Mouse (Mus musculus) lung, embryonic 16.5 days (tissue): ENCODE measurements around the gene Samd4b. TPM values are rescaled to one million over a fixed set of nuclear protein-coding genes. Genes with fewer than 3 reads are reported as not detected.

Experiments used
- ATAC-seq: fragments of 200-750 bp; cut with Nextera tagmentation; 2 replicates; pipeline ENCODE4 v1.8.0; 2017; ENCODE audit warnings: low read depth, mild to moderate bottlenecking, moderate library complexity
- H3K27ac ChIP-seq: fragments of 300-500 bp; sonication (generic); 2 replicates; pipeline ENCODE4 v1.5.1; 2014; ENCODE audit warnings: mild to moderate bottlenecking, control low read depth, low read length
- H3K27me3 ChIP-seq: fragments of 300-500 bp; sonication (generic); 2 replicates; pipeline ENCODE4 v1.6.1; 2014; ENCODE audit warnings: low read depth, low read length, mixed read lengths; ENCODE audit not compliant: control insufficient read depth, insufficient read depth
- H3K36me3 ChIP-seq: fragments of 300-500 bp; sonication (generic); 2 replicates; pipeline ENCODE4 v1.6.1; 2014; ENCODE audit warnings: low read length; ENCODE audit not compliant: control insufficient read depth, insufficient read depth
- H3K4me1 ChIP-seq: fragments of 300-500 bp; sonication (generic); replicated peaks from 2 replicates; pipeline ENCODE4 v1.6.1; 2014; ENCODE audit warnings: low read length, mixed read lengths; ENCODE audit not compliant: control insufficient read depth, insufficient read depth
- H3K4me2 ChIP-seq: fragments of 300-500 bp; sonication (generic); 2 replicates; pipeline ENCODE4 v1.6.1; 2014; ENCODE audit warnings: low read depth, low read length, control low read depth
- H3K4me3 ChIP-seq: fragments of 300-500 bp; sonication (generic); 2 replicates; pipeline ENCODE4 v1.5.1; 2014; ENCODE audit warnings: mild to moderate bottlenecking, low read length, control low read depth
- H3K9ac ChIP-seq: fragments of 300-500 bp; sonication (generic); 2 replicates; pipeline ENCODE4 v1.6.1; 2014; ENCODE audit warnings: low read length, control low read depth
- H3K9me3 ChIP-seq: fragments of 300-500 bp; sonication (generic); 2 replicates; pipeline ENCODE4 v1.6.1; 2016; ENCODE audit warnings: low read length; ENCODE audit not compliant: control insufficient read depth
- WGBS: fragments of 180-500 bp; shearing (Covaris S2); extraction: QIAGEN DNeasy Blood & Tissue Kit; methylation state at CpG from one replicate; pipeline ENCODE4 v1.1.7; 2014; 5-methylcytosine and 5-hydroxymethylcytosine counted together
- microRNA-seq: library from miRNA; unstranded; fragments of <30 nt; microRNA quantifications from one replicate; pipeline ENCODE4, GENCODE M21; 2016
- polyA plus RNA-seq: library from polyadenylated mRNA; unstranded; fragments of >200 nt; fragmentation: Nextera tagmentation; extraction: Ambion mirVana; gene quantifications from 2 replicates; pipeline ENCODE4 v1.2.1, GENCODE M21; 2015

The Samd4b gene
- polyA plus RNA-seq, 1 experiment from 2014 or later = 15.1 TPM

- 95% methylated on average over 2 of the region's 2 CpGs for WGBS
- Histone ChIP-seq H3K4me3 (no peak overlapping the region), H3K4me1 (peaks cover 33% of the 10 kb centered on the region), H3K27me3 (no peaks in the 10 kb centered on the region), H3K9ac (no peak overlapping the region), H3K4me2 (no peak overlapping the region), H3K27ac (no peak overlapping the region), H3K36me3 (peaks cover 22% of the 10 kb centered on the region), H3K9me3 (no peaks in the 10 kb centered on the region)
- ATAC-seq = no peak
Measured at GRCm38 (mm10) chr7:28353267-28353666, 244.7 kb downstream of the Samd4b start.

GRCm38 (mm10) chr7:28351676-28352191 lies 246.2 kb downstream of the Samd4b start:
- Histone ChIP-seq H3K27ac (0 out of 2 replicates have a peak overlapping the region, but pooled peaks have one; percentile 66), H3K9me3 (no peaks in the 10 kb centered on the region), H3K4me2 (peak overlapping the region; percentile 90), H3K9ac (peak overlapping the region; percentile 99), H3K36me3 (peaks cover 22% of the 10 kb centered on the region), H3K4me3 (peak overlapping the region; percentile 90), H3K4me1 (peaks cover 17% of the 10 kb centered on the region), H3K27me3 (no peaks in the 10 kb centered on the region)
- no peak for ATAC-seq
- 25% methylated on average over 4 of the region's 4 CpGs for WGBS

GRCm38 (mm10) chr7:28350155-28350883 lies 247.6 kb downstream of the Samd4b start, which contains the start of gene Rps16:
Gene Rps16, plus strand, starts transcription at chr7:28350652.
- peak; percentile 96 for ATAC-seq
- H3K4me1 ChIP-seq = peaks cover 15% of the 10 kb centered on the region
- H3K36me3 ChIP-seq = peaks cover 22% of the 10 kb centered on the region
- peak within 1 kb of the TSS; percentile 99 for H3K9ac ChIP-seq
- no peaks in the 10 kb centered on the region for H3K9me3 ChIP-seq
- WGBS = under 1% methylated on average over 47 of the region's 50 CpGs
- peak within 1 kb of the TSS; percentile 90 for H3K4me2 ChIP-seq
- H3K4me3 ChIP-seq = peak within 1 kb of the TSS; percentile 90
- H3K27me3 ChIP-seq = no peaks in the 10 kb centered on the region
- H3K27ac ChIP-seq = peak within 1 kb of the TSS; percentile 91

Small RNAs within 50 kb of the gene (microRNA-seq; reads per million reads assigned to microRNA genes)
- gene Mir7049 = not detected

Other genes with a start within 250 kb of the Samd4b start
- 981 and 1,007 TPM in 2 replicates for gene Rps16, start 247.5 kb downstream of the Samd4b start, polyA plus RNA-seq
- 69.0 and 70.0 TPM in 2 replicates for gene Plekhg2, start 225.5 kb downstream of the Samd4b start, polyA plus RNA-seq
- gene Zfp36, start 217.9 kb downstream of the Samd4b start, polyA plus RNA-seq = 23.9 and 26.8 TPM in 2 replicates
- gene Med29, start 205.4 kb downstream of the Samd4b start, polyA plus RNA-seq = 46.8 and 50.2 TPM in 2 replicates
- gene Paf1, start 205.2 kb downstream of the Samd4b start, polyA plus RNA-seq = 87.6 and 89.7 TPM in 2 replicates
- 46.6 and 47.1 TPM in 2 replicates for gene Gmfg, start 160.7 kb downstream of the Samd4b start, polyA plus RNA-seq
- gene Lrfn1, start 146.2 kb downstream of the Samd4b start, polyA plus RNA-seq = 1.5 and 1.8 TPM in 2 replicates
- not detected in 2 replicates for gene Ifnl2, start 87.7 kb downstream of the Samd4b start, polyA plus RNA-seq
- gene Ifnl3, start 75.3 kb downstream of the Samd4b start, polyA plus RNA-seq = not detected in 2 replicates
- gene Sycn, start 57.3 kb downstream of the Samd4b start, polyA plus RNA-seq = not detected in 2 replicates
- gene Nccrp1, start 50.9 kb downstream of the Samd4b start, polyA plus RNA-seq = not detected in 2 replicates
- gene Pak4, start within 50 bp of the Samd4b start, polyA plus RNA-seq = 58.2 and 60.5 TPM in 2 replicates
- not detected in 2 replicates for gene Acp7, start 33.2 kb upstream of the Samd4b start, polyA plus RNA-seq
- gene Fbxo27, start 94.7 kb upstream of the Samd4b start, polyA plus RNA-seq = 5.2 and 6.9 TPM in 2 replicates
- 13.9 and 15.8 TPM in 2 replicates for gene Fbxo17, start 118.7 kb upstream of the Samd4b start, polyA plus RNA-seq
- 120 TPM in 2 replicates for gene Mrps12, start 143.7 kb upstream of the Samd4b start, polyA plus RNA-seq
- gene Sars2, start 143.8 kb upstream of the Samd4b start, polyA plus RNA-seq = 24.1 and 25.8 TPM in 2 replicates
- gene Ccer2, start 158.0 kb upstream of the Samd4b start, polyA plus RNA-seq = not detected in 2 replicates
- gene Sirt2, start 168.6 kb upstream of the Samd4b start, polyA plus RNA-seq = 69.0 and 69.5 TPM in 2 replicates
- gene Nfkbib, start 169.4 kb upstream of the Samd4b start, polyA plus RNA-seq = 35.3 and 37.3 TPM in 2 replicates
- 9.2 and 9.5 TPM in 2 replicates for gene Rinl, start 190.8 kb upstream of the Samd4b start, polyA plus RNA-seq
- 200 and 226 TPM in 2 replicates for gene Hnrnpl, start 210.4 kb upstream of the Samd4b start, polyA plus RNA-seq
- gene Ech1, start 227.1 kb upstream of the Samd4b start, polyA plus RNA-seq = 184 and 189 TPM in 2 replicates
- gene Lgals4, start 235.7 kb upstream of the Samd4b start, polyA plus RNA-seq = 12.5 and 14.2 TPM in 2 replicates